Mouse (Mus musculus) left cerebral cortex, postnatal 4 days (tissue): ENCODE measurements around the gene Bpifb4. TPM values are rescaled to one million over a fixed set of nuclear protein-coding genes. Genes with fewer than 3 reads are reported as not detected.

Source experiments
- DNase-seq: peaks from one replicate; pipeline ENCODE4 v3.0.0-alpha.2; 2022
- intact Hi-C: fragments of 180-260 bp; cut with DNase I; formaldehyde crosslinking; loops from one replicate; pipeline ENCODE4 v1.15.1; 2025
- total RNA-seq, 2 experiments: library from RNA; stranded (reverse); gene quantifications; 2 replicates each; pipeline ENCODE4 v1.2.3; 2021

Bpifb4 gene
- total RNA-seq, 2 experiments from 2014 or later = not detected

DNA sequence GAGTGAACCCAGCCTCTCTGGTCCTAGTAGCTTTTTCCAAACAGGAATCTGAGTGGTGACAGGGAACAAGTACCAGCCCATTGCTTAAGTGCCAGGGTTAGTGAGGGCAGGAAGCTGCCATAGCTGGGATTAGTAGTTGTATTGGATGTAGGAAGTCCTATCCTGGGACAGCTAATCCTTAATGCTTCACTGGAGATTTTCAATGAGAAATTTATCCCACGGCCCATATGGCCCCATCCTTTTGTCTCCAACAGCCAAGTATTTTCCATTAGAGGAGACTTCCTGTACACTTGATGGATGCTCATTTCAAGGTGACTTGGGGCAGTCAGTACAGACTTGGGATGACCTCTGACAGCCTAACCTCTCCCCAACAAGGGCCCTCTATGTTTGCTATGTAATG is 66.4 kb downstream of the Bpifb4 start:
- DNase-seq = no peak
- intact Hi-C loops = no loop called here

DNA sequence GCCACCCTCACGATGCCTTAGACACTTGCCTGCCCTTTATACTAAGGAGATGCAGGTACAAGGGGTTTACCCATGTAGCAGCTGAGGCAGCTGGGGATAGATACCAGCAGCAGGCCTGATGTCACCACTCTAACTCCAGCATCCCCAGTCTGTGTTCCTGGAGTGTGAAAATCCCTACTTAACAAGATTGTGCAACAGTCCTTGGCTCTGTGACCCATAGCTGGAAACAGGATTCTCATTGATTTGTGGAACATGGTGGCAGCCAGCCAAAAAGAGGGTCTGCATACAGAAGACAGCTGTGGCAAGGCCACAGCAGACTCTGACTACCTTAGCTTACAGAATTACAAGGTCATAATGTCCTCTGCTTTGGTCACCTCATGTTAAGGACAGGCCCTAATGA is 67.1 kb downstream of the Bpifb4 start:
- intact Hi-C loops = no loop called here
- no peak for DNase-seq

DNA sequence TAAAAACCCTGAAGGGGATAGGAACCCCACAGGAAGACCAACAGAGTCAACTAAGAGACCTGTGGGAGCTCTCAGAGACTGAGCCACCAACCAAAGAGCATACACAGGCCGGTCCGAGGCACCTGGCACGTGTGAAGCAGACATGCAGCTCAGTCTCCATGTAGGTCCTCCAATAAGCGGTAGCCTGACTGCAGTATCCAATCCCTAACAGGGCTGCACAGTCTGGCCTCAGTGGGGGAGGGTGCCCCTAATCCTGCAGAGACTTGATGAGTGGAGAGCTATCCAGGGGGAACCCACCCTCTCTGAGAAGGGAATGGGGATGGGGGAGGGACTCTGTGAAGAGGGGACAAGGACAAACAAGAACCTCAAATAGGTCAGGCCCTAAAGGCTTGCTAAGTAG is 67.7 kb downstream of the Bpifb4 start:
- no peak for DNase-seq
- intact Hi-C loops = no loop called here

DNA sequence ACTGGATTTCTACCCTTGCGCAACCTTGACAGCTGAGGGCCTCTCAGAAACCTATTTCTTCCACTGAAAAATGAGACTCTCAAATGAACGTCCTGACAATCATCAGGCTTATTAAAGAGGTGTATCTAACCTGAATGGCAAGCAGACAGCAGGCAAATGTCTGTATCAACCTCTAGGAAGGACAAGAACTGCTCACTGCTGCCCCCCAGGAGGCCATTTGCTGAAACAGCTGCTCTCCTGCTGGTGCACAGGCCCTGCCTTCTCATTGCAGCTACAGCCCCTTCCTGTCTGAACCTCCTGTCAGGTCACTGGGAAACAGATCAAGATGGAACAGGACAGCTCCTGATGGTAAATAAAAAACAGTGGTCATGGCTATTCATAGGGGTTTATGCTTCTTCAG is 68.3 kb downstream of the Bpifb4 start:
- DNase-seq = peak; percentile 15

DNA sequence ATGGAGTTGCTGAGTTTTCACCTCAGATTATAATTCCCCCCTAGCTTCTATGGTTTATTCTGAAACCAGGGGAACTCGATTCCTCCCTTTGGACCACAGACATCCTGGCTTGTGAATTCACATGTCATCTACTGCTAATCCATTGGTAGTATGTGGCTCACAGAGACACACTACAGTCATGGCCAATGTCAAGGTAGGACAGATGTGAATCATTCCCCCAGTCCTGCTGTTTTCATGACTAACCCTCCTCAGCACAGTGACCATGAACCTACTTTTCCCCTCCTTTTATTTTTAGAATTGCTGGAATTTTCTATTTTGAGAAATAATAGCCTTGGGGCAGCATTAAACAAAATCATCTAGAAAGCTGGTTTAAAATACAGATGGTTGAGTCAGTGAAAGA is 69.4 kb downstream of the Bpifb4 start:
- intact Hi-C loops = no loop called here
- DNase-seq = no peak

More for the DNA sequence above, 68.3 kb downstream of the Bpifb4 start:
- intact Hi-C loops = no loop called here

DNA sequence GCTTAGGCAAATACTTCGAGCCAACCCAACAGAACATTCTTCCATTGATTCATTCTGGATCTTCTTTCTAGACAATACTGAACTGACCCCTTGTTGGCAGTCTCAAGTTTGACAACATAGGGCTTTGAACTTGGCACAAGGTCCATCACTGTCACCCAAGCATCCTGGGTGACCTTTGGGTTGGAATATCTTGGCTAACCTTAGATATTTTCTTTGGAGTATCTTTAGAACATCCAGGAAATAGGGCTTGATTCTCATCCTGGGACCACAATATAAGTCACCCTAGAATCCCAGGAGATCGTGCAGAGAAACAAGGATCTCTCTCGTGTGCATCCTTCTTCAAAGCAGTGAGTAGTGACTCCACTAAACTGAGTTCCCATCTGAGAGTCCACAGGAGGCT is 70.0 kb downstream of the Bpifb4 start, which contains the start of gene Bpifa2:
Gene Bpifa2 (plus strand): TSS at position 301 of the 400 bp plus-strand sequence.
- no peak for DNase-seq
- intact Hi-C loops = no loop called here

Other genes with a start within 250 kb of the Bpifb4 start
- gene Dnmt3c, start 241.6 kb upstream of the Bpifb4 start, total RNA-seq = not detected
- 100 to 1,000 TPM; 242 to 243 TPM for gene Mapre1, start 196.9 kb upstream of the Bpifb4 start, total RNA-seq
- under 1 TPM; 0.32 to 0.60 TPM for gene Efcab8, start 158.3 kb upstream of the Bpifb4 start, total RNA-seq
- not detected for gene Sun5, start 67.1 kb upstream of the Bpifb4 start, total RNA-seq
- gene Bpifb2, start 63.2 kb upstream of the Bpifb4 start, total RNA-seq = not detected
- gene Bpifb6, start 37.8 kb upstream of the Bpifb4 start, total RNA-seq = not detected
- gene Bpifb3, start 20.0 kb upstream of the Bpifb4 start, total RNA-seq = under 1 TPM in 1 of 2 experiments, not detected in 1; 0.40 TPM
- not detected for gene Bpifa6, start 36.7 kb downstream of the Bpifb4 start, total RNA-seq
- not detected for gene Bpifa2, start 70.1 kb downstream of the Bpifb4 start, total RNA-seq
- not detected for gene Bpifa3, start 192.1 kb downstream of the Bpifb4 start, total RNA-seq
- not detected for gene Bpifa1, start 204.7 kb downstream of the Bpifb4 start, total RNA-seq
- not detected for gene Bpifa5, start 224.4 kb downstream of the Bpifb4 start, total RNA-seq